Mouse (Mus musculus) ES-Bruce4 (cell line): ENCODE data around the gene Ptdss2. TPM values are rescaled to one million over a fixed set of nuclear protein-coding genes. Genes with fewer than 3 reads are reported as not detected.

Source experiments
- H3K27ac ChIP-seq: 2 replicates; pipeline ENCODE4 v1.5.1; 2012; ENCODE audit warnings: low read length, inconsistent platforms; ENCODE audit not compliant: insufficient read depth
- H3K27me3 ChIP-seq: 2 replicates; pipeline ENCODE4 v1.6.1; 2012; ENCODE audit warnings: mild to moderate bottlenecking, low read length, inconsistent platforms; ENCODE audit not compliant: control insufficient read depth, poor library complexity, insufficient read depth, severe bottlenecking
- H3K36me3 ChIP-seq: 2 replicates; pipeline ENCODE4 v1.6.1; 2012; ENCODE audit warnings: inconsistent platforms, mild to moderate bottlenecking, low read length, moderate library complexity; ENCODE audit not compliant: control insufficient read depth, poor library complexity, insufficient read depth, severe bottlenecking
- H3K4me1 ChIP-seq: one replicate; pipeline ENCODE4 v1.8.1; 2011; ENCODE audit warnings: low read length; ENCODE audit not compliant: control insufficient read depth, insufficient read depth
- H3K4me3 ChIP-seq: 2 replicates; pipeline ENCODE4 v1.5.1; 2011; ENCODE audit warnings: low read depth, mild to moderate bottlenecking, low read length
- H3K9ac ChIP-seq: 2 replicates; pipeline ENCODE4 v1.6.1; 2012; ENCODE audit warnings: low read depth, mild to moderate bottlenecking, inconsistent platforms; ENCODE audit not compliant: poor library complexity, severe bottlenecking
- H3K9me3 ChIP-seq: replicated peaks from 2 replicates; pipeline ENCODE4 v1.6.1; 2012; ENCODE audit warnings: mild to moderate bottlenecking, low read length, inconsistent platforms; ENCODE audit not compliant: control insufficient read depth, poor library complexity, insufficient read depth, severe bottlenecking
- CTCF ChIP-seq: IDR thresholded peaks from one replicate; pipeline ENCODE4 v1.8.1; 2011; ENCODE audit warnings: low read depth, low read length
- EP300 ChIP-seq: IDR thresholded peaks from 2 replicates; pipeline ENCODE4 v1.6.1; 2011; ENCODE audit warnings: low read depth, low read length; ENCODE audit not compliant: insufficient read depth
- POLR2A ChIP-seq: IDR thresholded peaks from one replicate; pipeline ENCODE4 v1.8.1; 2011; ENCODE audit warnings: low read length; ENCODE audit not compliant: insufficient read depth
- polyA plus RNA-seq: library from polyadenylated mRNA; stranded (reverse); fragments of >200 nt; gene quantifications from 2 replicates; pipeline ENCODE4 v1.2.4, GENCODE M21; 2011; ENCODE audit warnings: low read depth; ENCODE audit not compliant: missing spikeins, insufficient read depth, insufficient read length

Gene Ptdss2
- polyA plus RNA-seq, 1 experiment = 55.3 TPM

DNA sequence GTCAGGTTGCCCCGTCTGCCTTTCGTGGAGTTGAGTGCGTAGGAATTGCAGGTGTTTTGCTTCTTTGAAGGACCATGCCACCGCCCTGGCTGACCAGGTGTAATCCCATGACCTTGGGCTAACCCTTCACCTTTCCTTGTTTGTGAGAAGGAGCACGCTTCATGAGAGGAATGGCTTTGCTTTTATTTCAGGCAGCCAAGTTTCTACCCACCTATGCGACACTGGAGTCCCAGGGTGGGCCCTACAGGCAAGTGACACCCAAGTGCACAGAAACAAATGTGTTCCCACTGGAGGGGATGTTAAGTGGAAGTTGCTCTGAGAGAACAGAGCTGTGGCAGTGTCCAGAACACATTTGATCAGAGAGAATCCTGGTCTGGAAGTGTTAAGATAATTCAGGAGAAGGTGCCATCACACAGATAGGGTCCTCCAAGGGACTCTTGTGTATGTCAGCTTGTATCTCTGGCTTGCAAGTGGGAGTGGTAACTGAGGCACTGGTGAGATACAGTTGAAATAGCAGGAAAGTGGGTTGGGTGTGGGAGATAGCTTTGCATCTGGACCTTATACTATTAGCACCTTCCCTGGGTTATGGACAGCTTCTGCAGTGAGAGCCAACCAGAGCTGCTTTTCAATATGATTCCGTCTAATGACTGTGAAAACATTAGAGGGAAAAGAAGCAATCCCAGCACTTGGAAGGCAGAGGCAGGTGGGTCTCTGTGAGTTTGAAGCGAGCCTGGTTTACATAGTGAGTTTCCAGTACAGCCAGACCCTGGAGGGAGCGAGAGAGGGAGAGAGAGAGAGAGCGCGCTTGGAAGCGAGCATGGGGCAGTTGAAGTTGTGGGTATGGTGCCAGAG, 9.9 kb downstream of the Ptdss2 start:
- TF ChIP-seq CTCF (no peak), EP300 (no peak), POLR2A (no peak)
- Histone ChIP-seq H3K4me1 (peaks cover 2% of the 10 kb centered on the region), H3K36me3 (peaks cover 21% of the 10 kb centered on the region), H3K4me3 (peak overlapping the region; percentile 96), H3K27ac (no peak overlapping the region), H3K9me3 (no peaks in the 10 kb centered on the region), H3K27me3 (no peaks in the 10 kb centered on the region), H3K9ac (peak overlapping the region; percentile 89)

DNA sequence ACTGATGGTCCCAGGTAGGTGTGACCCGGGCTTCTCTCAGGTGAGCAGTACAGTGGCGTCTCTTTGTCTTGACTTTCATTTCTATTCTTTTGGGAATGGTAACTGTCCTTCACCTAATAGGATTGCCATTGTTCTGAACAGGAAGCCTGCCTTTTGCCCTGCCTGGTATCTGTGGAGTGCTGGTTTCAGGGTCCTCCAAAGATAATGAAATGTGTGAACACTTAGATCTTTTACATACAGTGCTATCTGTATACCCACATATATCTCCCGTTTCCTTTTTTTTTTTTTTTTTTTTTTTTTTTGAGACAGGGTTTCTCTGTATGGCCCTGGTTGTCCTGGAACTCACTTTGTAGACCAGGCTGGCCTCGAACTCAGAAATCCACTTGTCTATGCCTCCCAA, 19.1 kb downstream of the Ptdss2 start:
- Histone ChIP-seq H3K27me3 (no peaks in the 10 kb centered on the region), H3K4me1 (no peaks in the 10 kb centered on the region), H3K9ac (no peak overlapping the region), H3K4me3 (no peak overlapping the region), H3K9me3 (no peaks in the 10 kb centered on the region), H3K27ac (no peak overlapping the region), H3K36me3 (peaks cover 15% of the 10 kb centered on the region)
- TF ChIP-seq CTCF (no peak), EP300 (no peak), POLR2A (no peak)

DNA sequence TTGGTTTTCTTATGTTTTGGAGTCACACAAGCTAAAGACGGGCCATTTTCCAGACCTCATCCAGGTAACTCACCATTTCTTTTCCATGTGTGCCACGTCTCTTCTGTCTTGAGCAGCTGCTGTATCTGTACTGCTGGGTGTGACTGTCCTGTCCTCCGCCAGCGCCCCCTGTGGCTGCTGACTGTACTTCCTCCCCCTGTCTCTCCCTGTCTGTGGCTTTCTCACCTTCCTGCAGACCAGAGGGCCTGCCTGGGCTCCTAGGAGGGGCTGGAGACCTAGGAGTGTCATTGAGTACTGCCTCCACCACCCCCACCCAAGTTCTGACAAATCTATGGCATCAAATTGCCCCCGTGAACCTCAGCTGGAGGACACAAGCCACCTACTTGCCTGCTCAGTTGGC, 20.9 kb downstream of the Ptdss2 start:
- no peaks in the 10 kb centered on the region for H3K9me3 ChIP-seq
- TF ChIP-seq POLR2A (no peak), EP300 (0 out of 2 replicates have a peak, but pooled peaks have one; percentile 25), CTCF (peak; percentile 86)
- H3K36me3 ChIP-seq = 0 out of 2 replicates have a peak, but pooled peaks cover 4% of the 10 kb centered on the region

DNA sequence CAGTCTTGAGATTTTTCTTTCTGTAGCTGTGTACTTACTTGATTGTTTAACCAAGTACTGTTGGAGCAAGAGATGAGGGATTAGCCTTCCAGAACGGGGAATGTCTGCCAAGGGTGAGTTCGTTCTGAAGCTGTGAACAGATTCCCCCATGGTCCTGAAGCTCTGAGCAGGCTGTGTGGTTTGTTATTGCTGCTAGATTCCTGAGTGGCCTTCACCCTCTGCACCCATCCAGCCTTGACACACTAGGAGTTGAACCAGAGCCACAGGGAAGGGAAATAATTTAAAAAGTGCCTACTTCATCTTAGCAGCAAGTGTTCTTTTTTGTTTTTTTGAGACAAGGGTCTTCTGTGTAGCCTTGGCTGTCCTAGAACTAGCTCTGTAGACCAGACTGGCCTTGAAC, 21.7 kb downstream of the Ptdss2 start:
- Histone ChIP-seq H3K4me1 (peaks cover 5% of the 10 kb centered on the region), H3K9me3 (no peaks in the 10 kb centered on the region), H3K27me3 (no peaks in the 10 kb centered on the region), H3K9ac (no peak overlapping the region), H3K4me3 (no peak overlapping the region), H3K27ac (no peak overlapping the region), H3K36me3 (no peaks in the 10 kb centered on the region)
- TF ChIP-seq EP300 (no peak), POLR2A (no peak), CTCF (no peak)

More for the DNA sequence above, 20.9 kb downstream of the Ptdss2 start:
- H3K9ac ChIP-seq = no peak overlapping the region
- H3K4me3 ChIP-seq = no peak overlapping the region
- no peaks in the 10 kb centered on the region for H3K27me3 ChIP-seq
- peaks cover 5% of the 10 kb centered on the region for H3K4me1 ChIP-seq
- no peak overlapping the region for H3K27ac ChIP-seq

DNA sequence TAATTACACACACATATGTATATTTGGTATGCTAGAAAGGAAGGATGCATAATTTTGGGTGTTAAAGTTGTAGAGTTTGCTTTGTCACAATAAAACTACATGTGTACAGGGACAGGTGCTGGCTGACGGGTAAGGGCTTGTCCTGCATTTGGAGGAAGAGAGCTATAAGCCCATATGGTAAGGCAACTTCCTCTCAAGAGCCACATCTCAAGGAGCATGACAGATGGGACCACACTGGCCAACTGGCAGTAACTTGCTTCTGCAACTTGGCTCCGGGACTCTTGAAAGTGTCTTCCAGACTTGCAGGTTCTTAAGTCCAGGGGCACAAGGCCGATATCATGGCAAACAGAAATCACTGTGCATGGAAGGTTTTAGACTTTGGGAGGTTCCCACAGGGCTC, 22.5 kb downstream of the Ptdss2 start:
- H3K9ac ChIP-seq = no peak overlapping the region
- H3K9me3 ChIP-seq = no peaks in the 10 kb centered on the region
- peaks cover 8% of the 10 kb centered on the region for H3K4me1 ChIP-seq
- no peak overlapping the region for H3K4me3 ChIP-seq
- H3K27ac ChIP-seq = no peak overlapping the region
- no peaks in the 10 kb centered on the region for H3K27me3 ChIP-seq
- H3K36me3 ChIP-seq = no peaks in the 10 kb centered on the region
- TF ChIP-seq EP300 (no peak), POLR2A (no peak), CTCF (no peak)

DNA sequence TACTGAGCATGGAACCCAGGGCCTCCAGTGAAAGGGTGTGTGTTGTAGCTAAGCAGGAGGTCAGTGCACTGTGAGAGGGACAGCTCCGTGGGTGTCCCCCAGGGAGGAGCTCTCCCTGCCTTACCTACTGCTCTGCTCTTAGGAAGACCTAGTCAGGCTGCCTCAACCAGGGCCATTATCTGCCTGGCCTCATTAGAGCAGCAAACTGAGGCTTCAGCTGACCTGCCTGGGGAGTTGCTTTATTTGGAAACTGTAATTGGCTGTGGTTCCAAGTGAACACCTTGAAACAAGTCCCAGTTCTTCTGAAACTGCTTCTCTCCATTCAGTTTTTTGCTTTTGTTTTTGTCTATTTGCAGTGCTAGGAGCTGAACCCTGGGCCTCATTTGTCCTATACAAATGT, 23.2 kb downstream of the Ptdss2 start:
- no peaks in the 10 kb centered on the region for H3K9me3 ChIP-seq
- H3K27me3 ChIP-seq = no peaks in the 10 kb centered on the region
- TF ChIP-seq POLR2A (no peak), CTCF (no peak), EP300 (no peak)
- peaks cover 8% of the 10 kb centered on the region for H3K4me1 ChIP-seq
- no peak overlapping the region for H3K9ac ChIP-seq
- no peak overlapping the region for H3K27ac ChIP-seq
- no peaks in the 10 kb centered on the region for H3K36me3 ChIP-seq
- H3K4me3 ChIP-seq = no peak overlapping the region
